Mouse (Mus musculus): ENCODE data around the gene Gm49395. TPM values are rescaled to one million over a fixed set of nuclear protein-coding genes. Genes with fewer than 3 reads are reported as not detected.

The Gm49395 gene
- polyA plus RNA-seq, 1 experiment from 2014 or later: 8.8 TPM

- Histone ChIP-seq H3K9me3 (ENCODE audit: control insufficient read depth, low read depth, low read length) (no peaks in the 10 kb centered on the region), H3K36me3 (ENCODE audit: control insufficient read depth, insufficient read depth, low read length) (no peaks in the 10 kb centered on the region), H3K27ac (ENCODE audit: low read length) (no peak overlapping the region), H3K9ac (replicated peaks; ENCODE audit: low read depth, low read length) (no peak overlapping the region), H3K4me2 (replicated peaks; ENCODE audit: low read depth, low read length) (no peak overlapping the region), H3K27me3 (ENCODE audit: control insufficient read depth, insufficient read depth, low read length) (no peaks in the 10 kb centered on the region), H3K4me1 (ENCODE audit: control insufficient read depth, insufficient read depth, low read length) (0 out of 2 replicates have a peak, but pooled peaks cover 4% of the 10 kb centered on the region), H3K4me3 (ENCODE audit: low read depth, low read length) (no peak overlapping the region)
- WGBS: 81% methylated on average over 3 of the region's 3 CpGs
- ATAC-seq (ENCODE audit: insufficient number of reproducible peaks, insufficient read depth, low FRiP score, low read depth): no peak
These were observed 76.3 kb downstream of the Gm49395 start for GRCm38 (mm10) chr13:115025394-115025793.

- 90% methylated on average over 6 of the region's 6 CpGs for WGBS
- no peaks in the 10 kb centered on the region for H3K36me3 ChIP-seq (ENCODE audit: control insufficient read depth, insufficient read depth, low read length)
- H3K4me1 ChIP-seq (ENCODE audit: control insufficient read depth, insufficient read depth, low read length): 0 out of 2 replicates have a peak, but pooled peaks cover 4% of the 10 kb centered on the region
- no peaks in the 10 kb centered on the region for H3K9me3 ChIP-seq (ENCODE audit: control insufficient read depth, low read depth, low read length)
- H3K4me3 ChIP-seq (ENCODE audit: low read depth, low read length): no peak overlapping the region
- no peak overlapping the region for H3K4me2 ChIP-seq (replicated peaks; ENCODE audit: low read depth, low read length)
- no peak overlapping the region for H3K27ac ChIP-seq (ENCODE audit: low read length)
- ATAC-seq (ENCODE audit: insufficient number of reproducible peaks, insufficient read depth, low FRiP score, low read depth): no peak
- H3K9ac ChIP-seq (replicated peaks; ENCODE audit: low read depth, low read length): no peak overlapping the region
- H3K27me3 ChIP-seq (ENCODE audit: control insufficient read depth, insufficient read depth, low read length): no peaks in the 10 kb centered on the region
These were observed 79.5 kb downstream of the Gm49395 start for GRCm38 (mm10) chr13:115022117-115022787.

GRCm38 (mm10) chr13:115021411-115021810 lies 80.3 kb downstream of the Gm49395 start:
- H3K36me3 ChIP-seq (ENCODE audit: control insufficient read depth, insufficient read depth, low read length): no peaks in the 10 kb centered on the region
- WGBS: 69% methylated on average over 10 of the region's 10 CpGs
- 0 out of 2 replicates have a peak, but pooled peaks cover 4% of the 10 kb centered on the region for H3K4me1 ChIP-seq (ENCODE audit: control insufficient read depth, insufficient read depth, low read length)
- no peak overlapping the region for H3K4me3 ChIP-seq (ENCODE audit: low read depth, low read length)
- H3K4me2 ChIP-seq (replicated peaks; ENCODE audit: low read depth, low read length): no peak overlapping the region
- no peak overlapping the region for H3K9ac ChIP-seq (replicated peaks; ENCODE audit: low read depth, low read length)
- ATAC-seq (ENCODE audit: insufficient number of reproducible peaks, insufficient read depth, low FRiP score, low read depth): no peak
- no peak overlapping the region for H3K27ac ChIP-seq (ENCODE audit: low read length)
- H3K9me3 ChIP-seq (ENCODE audit: control insufficient read depth, low read depth, low read length): no peaks in the 10 kb centered on the region
- no peaks in the 10 kb centered on the region for H3K27me3 ChIP-seq (ENCODE audit: control insufficient read depth, insufficient read depth, low read length)

- Histone ChIP-seq H3K27ac (ENCODE audit: low read length) (no peak overlapping the region), H3K4me1 (ENCODE audit: control insufficient read depth, insufficient read depth, low read length) (no peaks in the 10 kb centered on the region), H3K4me3 (ENCODE audit: low read depth, low read length) (no peak overlapping the region), H3K36me3 (ENCODE audit: control insufficient read depth, insufficient read depth, low read length) (no peaks in the 10 kb centered on the region), H3K9me3 (ENCODE audit: control insufficient read depth, low read depth, low read length) (no peaks in the 10 kb centered on the region), H3K27me3 (ENCODE audit: control insufficient read depth, insufficient read depth, low read length) (no peaks in the 10 kb centered on the region), H3K4me2 (replicated peaks; ENCODE audit: low read depth, low read length) (no peak overlapping the region), H3K9ac (replicated peaks; ENCODE audit: low read depth, low read length) (no peak overlapping the region)
- 92% methylated on average over 4 of the region's 4 CpGs for WGBS
- ATAC-seq (ENCODE audit: insufficient number of reproducible peaks, insufficient read depth, low FRiP score, low read depth): no peak
These were observed 81.0 kb downstream of the Gm49395 start for GRCm38 (mm10) chr13:115020727-115021126.

- H3K4me3 ChIP-seq (ENCODE audit: low read depth, low read length): no peak overlapping the region
- no peak for ATAC-seq (ENCODE audit: insufficient number of reproducible peaks, insufficient read depth, low FRiP score, low read depth)
- no peaks in the 10 kb centered on the region for H3K27me3 ChIP-seq (ENCODE audit: control insufficient read depth, insufficient read depth, low read length)
- H3K4me2 ChIP-seq (replicated peaks; ENCODE audit: low read depth, low read length): no peak overlapping the region
- H3K4me1 ChIP-seq (ENCODE audit: control insufficient read depth, insufficient read depth, low read length): no peaks in the 10 kb centered on the region
- H3K36me3 ChIP-seq (ENCODE audit: control insufficient read depth, insufficient read depth, low read length): no peaks in the 10 kb centered on the region
- H3K9ac ChIP-seq (replicated peaks; ENCODE audit: low read depth, low read length): no peak overlapping the region
- H3K9me3 ChIP-seq (ENCODE audit: control insufficient read depth, low read depth, low read length): no peaks in the 10 kb centered on the region
- WGBS: 89% methylated on average over 9 of the region's 9 CpGs
- H3K27ac ChIP-seq (ENCODE audit: low read length): no peak overlapping the region
These were observed 84.2 kb downstream of the Gm49395 start for GRCm38 (mm10) chr13:115017545-115017944.

GRCm38 (mm10) chr13:115011547-115011946 lies 90.2 kb downstream of the Gm49395 start:
- WGBS: 53% methylated on average over 6 of the region's 6 CpGs
- Histone ChIP-seq H3K4me3 (ENCODE audit: low read depth, low read length) (no peak overlapping the region), H3K4me1 (ENCODE audit: control insufficient read depth, insufficient read depth, low read length) (0 out of 2 replicates have a peak, but pooled peaks cover 2% of the 10 kb centered on the region), H3K27me3 (ENCODE audit: control insufficient read depth, insufficient read depth, low read length) (no peaks in the 10 kb centered on the region), H3K4me2 (replicated peaks; ENCODE audit: low read depth, low read length) (no peak overlapping the region), H3K9ac (replicated peaks; ENCODE audit: low read depth, low read length) (no peak overlapping the region), H3K9me3 (ENCODE audit: control insufficient read depth, low read depth, low read length) (no peaks in the 10 kb centered on the region), H3K27ac (ENCODE audit: low read length) (no peak overlapping the region), H3K36me3 (ENCODE audit: control insufficient read depth, insufficient read depth, low read length) (no peaks in the 10 kb centered on the region; the same call in 1 of the 2 replicates)
- ATAC-seq (ENCODE audit: insufficient number of reproducible peaks, insufficient read depth, low FRiP score, low read depth): no peak

- Histone ChIP-seq H3K27ac (ENCODE audit: low read length) (no peak overlapping the region), H3K27me3 (ENCODE audit: control insufficient read depth, insufficient read depth, low read length) (no peaks in the 10 kb centered on the region), H3K4me1 (ENCODE audit: control insufficient read depth, insufficient read depth, low read length) (0 out of 2 replicates have a peak, but pooled peaks cover 2% of the 10 kb centered on the region), H3K4me2 (replicated peaks; ENCODE audit: low read depth, low read length) (no peak overlapping the region), H3K9me3 (ENCODE audit: control insufficient read depth, low read depth, low read length) (no peaks in the 10 kb centered on the region), H3K4me3 (ENCODE audit: low read depth, low read length) (no peak overlapping the region), H3K36me3 (ENCODE audit: control insufficient read depth, insufficient read depth, low read length) (no peaks in the 10 kb centered on the region; the same call in 1 of the 2 replicates), H3K9ac (replicated peaks; ENCODE audit: low read depth, low read length) (no peak overlapping the region)
- no peak for ATAC-seq (ENCODE audit: insufficient number of reproducible peaks, insufficient read depth, low FRiP score, low read depth)
- 41% methylated on average over 9 of the region's 9 CpGs for WGBS
These were observed 95.4 kb downstream of the Gm49395 start for GRCm38 (mm10) chr13:115006213-115006835.

- H3K27ac ChIP-seq (ENCODE audit: low read length): no peak overlapping the region
- no peaks in the 10 kb centered on the region for H3K36me3 ChIP-seq (ENCODE audit: control insufficient read depth, insufficient read depth, low read length)
- no peak for ATAC-seq (ENCODE audit: insufficient number of reproducible peaks, insufficient read depth, low FRiP score, low read depth)
- H3K9me3 ChIP-seq (ENCODE audit: control insufficient read depth, low read depth, low read length): no peaks in the 10 kb centered on the region
- 0 out of 2 replicates have a peak, but pooled peaks cover 2% of the 10 kb centered on the region for H3K4me1 ChIP-seq (ENCODE audit: control insufficient read depth, insufficient read depth, low read length)
- H3K27me3 ChIP-seq (ENCODE audit: control insufficient read depth, insufficient read depth, low read length): no peaks in the 10 kb centered on the region
- 68% methylated on average over 6 of the region's 6 CpGs for WGBS
- H3K4me3 ChIP-seq (ENCODE audit: low read depth, low read length): no peak overlapping the region
- H3K9ac ChIP-seq (replicated peaks; ENCODE audit: low read depth, low read length): no peak overlapping the region
- H3K4me2 ChIP-seq (replicated peaks; ENCODE audit: low read depth, low read length): no peak overlapping the region
These were observed 96.4 kb downstream of the Gm49395 start for GRCm38 (mm10) chr13:115005342-115005741.

Measured in stomach, embryonic 14.5 days (tissue).